Mouse (Mus musculus): ENCODE results near the gene Cmip. TPM values are rescaled to one million over a fixed set of nuclear protein-coding genes. Genes with fewer than 3 reads are reported as not detected.
"Not testable (repeated sequence)": the region's sequence is repeated elsewhere in the genome, so short reads cannot be mapped to it uniquely, and the experiment has no call there.

Cmip gene
- polyA plus RNA-seq, 2 experiments: 27.1 to 39.7 TPM

GRCm38 (mm10) chr8:117421838-117422237, 165.0 kb downstream of the Cmip start:
- H3K27ac ChIP-seq (replicated peaks; ENCODE audit: low read depth, low read length): no peak overlapping the region
- H3K27me3 ChIP-seq (ENCODE audit: control insufficient read depth, insufficient read depth, low read length): no peaks in the 10 kb centered on the region
- H3K9me3 ChIP-seq (ENCODE audit: control insufficient read depth, low read length): no peaks in the 10 kb centered on the region
- H3K36me3 ChIP-seq (ENCODE audit: control insufficient read depth, insufficient read depth, low read length): peaks cover 35% of the 10 kb centered on the region
- WGBS: 92% methylated on average over 5 of the region's 5 CpGs
- DNase-seq (ENCODE audit: low spot score): no peak
- H3K4me1 ChIP-seq (ENCODE audit: control insufficient read depth, insufficient read depth, low read length): no peaks in the 10 kb centered on the region
- no peak for ATAC-seq (ENCODE audit: low FRiP score, low read depth)
- no peak overlapping the region for H3K4me3 ChIP-seq (replicated peaks; ENCODE audit: low read length)
- H3K4me2 ChIP-seq (replicated peaks; ENCODE audit: low read depth, low read length, severe bottlenecking): no peak overlapping the region
- TF ChIP-seq POLR2A (IDR thresholded peaks at IDR 0.05; ENCODE audit: borderline replicate concordance, extremely low read depth, insufficient read depth, insufficient read length): no peak
- no peak overlapping the region for H3K9ac ChIP-seq (ENCODE audit: low read depth, low read length, severe bottlenecking)

- Histone ChIP-seq H3K4me1 (ENCODE audit: control insufficient read depth, insufficient read depth, low read length) (no peaks in the 10 kb centered on the region), H3K9ac (ENCODE audit: low read depth, low read length, severe bottlenecking) (no peak overlapping the region), H3K36me3 (ENCODE audit: control insufficient read depth, insufficient read depth, low read length) (peaks cover 40% of the 10 kb centered on the region), H3K9me3 (ENCODE audit: control insufficient read depth, low read length) (no peaks in the 10 kb centered on the region), H3K4me3 (replicated peaks; ENCODE audit: low read length) (no peak overlapping the region), H3K27ac (replicated peaks; ENCODE audit: low read depth, low read length) (no peak overlapping the region), H3K4me2 (replicated peaks; ENCODE audit: low read depth, low read length, severe bottlenecking) (no peak overlapping the region), H3K27me3 (ENCODE audit: control insufficient read depth, insufficient read depth, low read length) (no peaks in the 10 kb centered on the region)
- DNase-seq (ENCODE audit: low spot score): no peak
- WGBS: 92% methylated on average over 6 of the region's 6 CpGs
- TF ChIP-seq POLR2A (IDR thresholded peaks at IDR 0.05; ENCODE audit: borderline replicate concordance, extremely low read depth, insufficient read depth, insufficient read length): no peak
- ATAC-seq (ENCODE audit: low FRiP score, low read depth): no peak
Observed at GRCm38 (mm10) chr8:117422343-117422742, 165.5 kb downstream of the Cmip start.

- Histone ChIP-seq H3K4me2 (replicated peaks; ENCODE audit: low read depth, low read length, severe bottlenecking) (no peak overlapping the region), H3K9ac (ENCODE audit: low read depth, low read length, severe bottlenecking) (no peak overlapping the region), H3K27me3 (ENCODE audit: control insufficient read depth, insufficient read depth, low read length) (no peaks in the 10 kb centered on the region), H3K36me3 (ENCODE audit: control insufficient read depth, insufficient read depth, low read length) (peaks cover 40% of the 10 kb centered on the region), H3K9me3 (ENCODE audit: control insufficient read depth, low read length) (no peaks in the 10 kb centered on the region), H3K4me3 (replicated peaks; ENCODE audit: low read length) (no peak overlapping the region), H3K27ac (replicated peaks; ENCODE audit: low read depth, low read length) (no peak overlapping the region), H3K4me1 (ENCODE audit: control insufficient read depth, insufficient read depth, low read length) (no peaks in the 10 kb centered on the region)
- DNase-seq (ENCODE audit: low spot score) (no peak), ATAC-seq (ENCODE audit: low FRiP score, low read depth) (no peak)
- 84% methylated on average over 4 of the region's 4 CpGs for WGBS
- no peak for TF ChIP-seq POLR2A (IDR thresholded peaks at IDR 0.05; ENCODE audit: borderline replicate concordance, extremely low read depth, insufficient read depth, insufficient read length)
Observed at GRCm38 (mm10) chr8:117423029-117423428, 166.2 kb downstream of the Cmip start.

GRCm38 (mm10) chr8:117427816-117428215, 171.0 kb downstream of the Cmip start:
- not testable (repeated sequence) for H3K4me3 ChIP-seq (replicated peaks; ENCODE audit: low read length); DNase-seq (ENCODE audit: low spot score); H3K4me1 ChIP-seq (ENCODE audit: control insufficient read depth, insufficient read depth, low read length); ATAC-seq (ENCODE audit: low FRiP score, low read depth); H3K9ac ChIP-seq (ENCODE audit: low read depth, low read length, severe bottlenecking); H3K27ac ChIP-seq (replicated peaks; ENCODE audit: low read depth, low read length); H3K4me2 ChIP-seq (replicated peaks; ENCODE audit: low read depth, low read length, severe bottlenecking); H3K9me3 ChIP-seq (ENCODE audit: control insufficient read depth, low read length); H3K27me3 ChIP-seq (ENCODE audit: control insufficient read depth, insufficient read depth, low read length)
- 92% methylated on average over 8 of the region's 8 CpGs for WGBS
- peaks cover 62% of the 10 kb centered on the region for H3K36me3 ChIP-seq (ENCODE audit: control insufficient read depth, insufficient read depth, low read length)

- H3K9me3 ChIP-seq (ENCODE audit: control insufficient read depth, low read length): no peaks in the 10 kb centered on the region
- DNase-seq (ENCODE audit: low spot score) (no peak), ATAC-seq (ENCODE audit: low FRiP score, low read depth) (peak; percentile 25; the same call in 1 of the 2 replicates)
- no peaks in the 10 kb centered on the region for H3K4me1 ChIP-seq (ENCODE audit: control insufficient read depth, insufficient read depth, low read length)
- no peaks in the 10 kb centered on the region for H3K27me3 ChIP-seq (ENCODE audit: control insufficient read depth, insufficient read depth, low read length)
- no peak overlapping the region for H3K4me2 ChIP-seq (replicated peaks; ENCODE audit: low read depth, low read length, severe bottlenecking)
- H3K9ac ChIP-seq (ENCODE audit: low read depth, low read length, severe bottlenecking): no peak overlapping the region
- H3K36me3 ChIP-seq (ENCODE audit: control insufficient read depth, insufficient read depth, low read length): peaks cover 54% of the 10 kb centered on the region
- no peak overlapping the region for H3K27ac ChIP-seq (replicated peaks; ENCODE audit: low read depth, low read length)
- TF ChIP-seq POLR2A (IDR thresholded peaks at IDR 0.05; ENCODE audit: borderline replicate concordance, extremely low read depth, insufficient read depth, insufficient read length): no peak
- 83% methylated on average over 21 of the region's 21 CpGs for WGBS
- no peak overlapping the region for H3K4me3 ChIP-seq (replicated peaks; ENCODE audit: low read length)
Observed at GRCm38 (mm10) chr8:117428524-117429162, 171.8 kb downstream of the Cmip start.

GRCm38 (mm10) chr8:117430624-117431023, 173.8 kb downstream of the Cmip start:
- Histone ChIP-seq H3K36me3 (ENCODE audit: control insufficient read depth, insufficient read depth, low read length) (peaks cover 53% of the 10 kb centered on the region), H3K27me3 (ENCODE audit: control insufficient read depth, insufficient read depth, low read length) (no peaks in the 10 kb centered on the region)

More at GRCm38 (mm10) chr8:117430624-117431023, 173.8 kb downstream of the Cmip start:
- no peaks in the 10 kb centered on the region for H3K4me1 ChIP-seq (ENCODE audit: control insufficient read depth, insufficient read depth, low read length)
- no peak for DNase-seq (ENCODE audit: low spot score)
- no peak overlapping the region for H3K4me2 ChIP-seq (replicated peaks; ENCODE audit: low read depth, low read length, severe bottlenecking)
- WGBS: 89% methylated on average over 4 of the region's 4 CpGs
- H3K4me3 ChIP-seq (replicated peaks; ENCODE audit: low read length): no peak overlapping the region
- no peaks in the 10 kb centered on the region for H3K9me3 ChIP-seq (ENCODE audit: control insufficient read depth, low read length)
- no peak overlapping the region for H3K27ac ChIP-seq (replicated peaks; ENCODE audit: low read depth, low read length)
- ATAC-seq (ENCODE audit: low FRiP score, low read depth): no peak
- H3K9ac ChIP-seq (ENCODE audit: low read depth, low read length, severe bottlenecking): no peak overlapping the region
- no peak for TF ChIP-seq POLR2A (IDR thresholded peaks at IDR 0.05; ENCODE audit: borderline replicate concordance, extremely low read depth, insufficient read depth, insufficient read length)
